Mouse (Mus musculus): ENCODE measurements around the gene Rangap1. TPM values are rescaled to one million over a fixed set of nuclear protein-coding genes. Genes with fewer than 3 reads are reported as not detected.
A peak's percentile ranks its signal among the peaks of the same experiment; 100 is the strongest.

Rangap1 gene
- polyA plus RNA-seq, 1 experiment from 2014 or later = 106 TPM

DNA sequence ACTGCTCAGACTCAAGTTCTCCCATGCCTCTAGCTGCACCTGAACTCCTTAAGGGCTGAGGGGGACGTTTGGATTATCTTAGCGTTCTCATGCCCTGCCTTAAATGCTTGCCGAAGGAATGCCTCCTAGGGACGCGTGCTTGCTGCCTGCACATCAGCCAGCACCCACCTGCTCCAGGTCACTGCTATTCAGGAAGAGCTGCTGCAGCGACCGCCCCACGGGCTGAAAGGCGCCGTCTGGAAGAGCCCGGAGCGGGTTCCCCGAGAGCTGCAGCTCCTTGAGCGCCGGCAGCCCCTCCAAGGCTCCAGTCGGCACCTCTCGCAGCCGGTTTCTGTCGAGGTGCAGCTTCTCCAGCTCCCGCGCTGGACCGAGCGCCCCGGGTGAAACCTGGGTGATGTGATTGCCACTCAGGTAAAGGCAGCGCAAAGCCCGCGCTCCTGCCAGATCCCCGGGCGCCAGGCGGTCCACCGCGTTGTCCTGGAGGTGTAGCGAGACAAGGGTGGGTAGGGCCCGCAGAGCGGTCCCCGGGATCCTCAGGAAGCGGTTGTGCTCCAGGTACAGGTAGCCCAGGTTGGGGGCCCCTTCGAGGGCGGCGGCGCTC lies 51.9 kb downstream of the Rangap1 start:
- peak overlapping the region; percentile 66 for H3K9ac ChIP-seq
- H3K4me3 ChIP-seq (replicated peaks) = peak overlapping the region; percentile 59
- no peak overlapping the region for H3K27ac ChIP-seq
- peaks cover 27% of the 10 kb centered on the region for H3K4me1 ChIP-seq
- peaks cover 53% of the 10 kb centered on the region for H3K27me3 ChIP-seq
- peaks cover 7% of the 10 kb centered on the region; the same call in 1 of the 2 replicates for H3K36me3 ChIP-seq
- H3K4me2 ChIP-seq = peak overlapping the region; percentile 98
- H3K9me3 ChIP-seq (replicated peaks) = no peaks in the 10 kb centered on the region
- WGBS = 3% methylated on average over 41 of the region's 41 CpGs
- peak; percentile 18; the same call in 1 of the 2 replicates for ATAC-seq (replicated peaks; ENCODE audit: low FRiP score)

DNA sequence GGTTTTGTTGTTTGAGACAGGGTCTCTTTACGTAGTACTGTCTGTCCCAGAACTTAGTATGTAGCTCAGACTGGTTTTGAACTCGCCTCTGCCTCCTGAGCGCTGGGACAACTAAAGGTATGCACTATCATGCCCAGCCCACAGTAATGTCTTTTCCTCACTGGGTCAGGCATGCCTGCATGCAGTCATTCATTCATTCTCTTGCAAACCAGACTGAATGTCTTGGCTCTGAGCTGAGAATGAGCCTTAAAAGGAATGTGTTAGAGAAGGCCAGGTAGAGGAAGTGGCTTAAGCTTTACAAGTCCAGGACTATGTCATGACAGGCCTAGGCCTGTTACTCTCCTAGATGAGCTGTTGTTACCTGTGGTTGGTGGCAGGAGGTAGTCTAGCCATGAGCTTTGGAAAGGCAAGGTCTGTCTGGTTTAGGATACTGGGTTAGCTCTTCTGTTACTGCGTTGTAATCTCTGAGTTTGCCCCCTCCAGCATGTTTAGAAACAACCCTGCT lies 65.0 kb downstream of the Rangap1 start:
- H3K9ac ChIP-seq = no peak overlapping the region
- no peak overlapping the region for H3K27ac ChIP-seq
- no peak overlapping the region for H3K4me2 ChIP-seq
- no peaks in the 10 kb centered on the region for H3K9me3 ChIP-seq (replicated peaks)
- H3K4me3 ChIP-seq (replicated peaks) = no peak overlapping the region
- peaks cover 87% of the 10 kb centered on the region for H3K36me3 ChIP-seq
- H3K4me1 ChIP-seq = no peaks in the 10 kb centered on the region
- WGBS = 91% methylated on average over 4 of the region's 4 CpGs
- H3K27me3 ChIP-seq = no peaks in the 10 kb centered on the region
- no peak for ATAC-seq (replicated peaks; ENCODE audit: low FRiP score)

DNA sequence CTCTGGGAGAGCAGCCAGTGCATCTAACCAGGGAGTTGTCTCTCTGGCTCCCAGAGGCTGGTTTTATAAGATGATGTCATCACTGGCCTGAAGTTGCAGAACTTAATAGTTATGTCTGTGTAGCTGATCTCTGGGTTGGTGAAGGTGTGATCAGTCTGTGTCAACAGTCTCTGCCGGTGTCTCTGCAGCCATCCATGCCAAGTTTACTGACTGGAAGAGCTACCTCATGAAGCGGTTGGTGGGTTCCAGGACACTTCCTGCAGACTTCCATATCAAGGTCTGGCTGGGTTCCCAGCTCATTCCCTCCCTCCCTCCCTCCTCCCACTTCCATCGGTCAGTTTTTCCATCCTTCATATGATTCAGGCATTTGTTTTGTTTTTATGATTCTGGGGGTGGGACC lies 68.7 kb downstream of the Rangap1 start:
- ATAC-seq (replicated peaks; ENCODE audit: low FRiP score) = no peak
- Histone ChIP-seq H3K9ac (no peak overlapping the region), H3K9me3 (replicated peaks) (no peaks in the 10 kb centered on the region), H3K4me3 (replicated peaks) (no peak overlapping the region), H3K4me2 (no peak overlapping the region), H3K27ac (no peak overlapping the region), H3K27me3 (no peaks in the 10 kb centered on the region), H3K36me3 (peaks cover 73% of the 10 kb centered on the region), H3K4me1 (no peaks in the 10 kb centered on the region)
- 84% methylated on average over 3 of the region's 3 CpGs for WGBS

DNA sequence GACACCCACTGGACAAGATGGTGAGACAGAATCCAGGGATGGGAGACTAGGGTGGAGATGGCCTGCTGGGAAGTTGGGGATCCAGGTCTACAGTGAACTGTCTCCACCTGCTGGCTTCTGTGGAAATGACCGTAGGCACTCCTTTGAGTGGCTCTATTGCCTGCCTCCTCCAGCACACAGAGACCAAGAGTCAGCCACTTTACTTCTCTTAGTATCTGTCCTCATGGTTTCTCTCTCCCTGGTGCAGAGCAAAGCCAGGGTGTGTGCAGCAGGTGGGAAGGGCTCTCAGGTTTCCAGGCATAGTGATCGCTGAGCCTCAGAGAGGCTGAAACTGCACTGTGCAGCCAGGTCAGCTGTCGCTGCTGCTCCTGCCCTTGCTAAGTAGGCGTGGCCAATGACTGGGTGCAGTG lies 75.1 kb downstream of the Rangap1 start:
- H3K4me2 ChIP-seq = no peak overlapping the region
- no peaks in the 10 kb centered on the region for H3K9me3 ChIP-seq (replicated peaks)
- no peak overlapping the region for H3K27ac ChIP-seq
- no peak overlapping the region for H3K4me3 ChIP-seq (replicated peaks)
- no peak overlapping the region for H3K9ac ChIP-seq
- H3K36me3 ChIP-seq = peaks cover 67% of the 10 kb centered on the region
- no peaks in the 10 kb centered on the region for H3K27me3 ChIP-seq
- ATAC-seq (replicated peaks; ENCODE audit: low FRiP score) = peak; percentile 52
- H3K4me1 ChIP-seq = no peaks in the 10 kb centered on the region; the same call in 1 of the 2 replicates
- WGBS = 64% methylated on average over 4 of the region's 4 CpGs

DNA sequence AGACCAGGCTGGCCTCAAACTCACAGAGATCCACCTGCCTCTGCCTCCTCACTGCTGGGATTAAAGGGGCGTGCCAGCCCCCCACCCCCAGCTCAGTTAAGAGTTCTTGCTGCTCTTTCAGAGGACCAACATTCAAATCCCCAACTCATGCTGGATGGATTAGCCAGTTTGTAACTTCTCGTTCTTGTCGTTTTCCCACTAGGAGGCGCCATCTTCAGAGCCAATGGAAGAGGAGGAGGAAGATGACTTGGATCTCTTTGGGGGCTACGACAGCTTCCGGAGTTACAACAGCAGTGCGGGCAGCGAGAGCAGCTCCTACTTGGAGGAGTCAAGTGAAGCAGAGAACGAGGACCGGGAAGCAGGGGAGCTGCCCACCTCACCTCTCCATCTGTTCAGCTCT lies 78.4 kb downstream of the Rangap1 start:
- H3K4me2 ChIP-seq = no peak overlapping the region
- H3K4me3 ChIP-seq (replicated peaks) = no peak overlapping the region
- 87% methylated on average over 10 of the region's 10 CpGs for WGBS
- H3K9ac ChIP-seq = no peak overlapping the region
- H3K4me1 ChIP-seq = peaks cover 8% of the 10 kb centered on the region
- H3K27me3 ChIP-seq = no peaks in the 10 kb centered on the region
- peaks cover 45% of the 10 kb centered on the region for H3K36me3 ChIP-seq
- ATAC-seq (replicated peaks; ENCODE audit: low FRiP score) = no peak
- no peaks in the 10 kb centered on the region for H3K9me3 ChIP-seq (replicated peaks)
- no peak overlapping the region for H3K27ac ChIP-seq

DNA sequence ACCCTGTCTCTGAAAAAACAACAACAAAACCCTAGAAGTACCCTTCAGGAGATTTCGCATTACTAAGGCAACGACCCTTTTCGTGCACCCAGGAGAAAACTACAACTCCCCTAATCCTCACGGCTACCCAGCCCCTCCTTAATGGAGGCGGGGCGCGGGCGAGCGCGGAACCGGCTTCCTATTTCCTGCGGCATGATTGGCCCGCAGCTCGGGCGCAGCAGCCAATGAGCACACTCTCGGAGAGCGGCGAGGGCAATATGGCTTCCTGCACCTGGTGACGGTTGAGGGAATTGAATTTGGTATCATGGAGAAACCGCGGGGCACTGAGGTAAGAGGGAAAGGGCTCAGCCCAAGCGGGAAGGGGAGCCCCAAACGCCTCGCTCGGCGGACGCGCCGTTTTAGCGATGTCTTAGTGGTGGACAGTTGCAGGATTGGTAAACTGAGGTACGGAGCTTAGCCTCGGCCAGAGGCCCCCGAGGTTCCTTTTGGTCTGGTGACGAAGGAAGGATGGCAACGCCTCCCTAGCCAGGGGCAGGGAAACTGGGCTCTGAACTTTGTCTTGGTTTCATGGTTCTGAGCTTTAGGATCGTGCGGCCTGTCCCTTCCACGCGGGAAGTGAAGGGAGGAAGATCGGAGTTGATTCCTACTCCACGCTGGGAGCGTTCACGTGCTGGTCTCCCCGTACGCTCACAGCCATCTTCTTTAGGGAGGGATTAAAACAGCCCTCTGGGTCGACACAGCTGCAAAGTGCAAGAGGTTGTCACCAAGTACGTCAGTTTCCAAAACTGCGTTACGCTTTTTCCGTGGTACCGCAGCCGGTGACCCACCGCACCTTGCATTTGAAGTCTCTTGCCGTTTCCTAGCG lies 81.4 kb downstream of the Rangap1 start, which contains the start of gene L3mbtl2:
Gene L3mbtl2 (plus strand): TSS at position 193 of the 865 bp plus-strand sequence.
- H3K4me2 ChIP-seq = peak within 1 kb of the TSS; percentile 78
- peak; percentile 98 for ATAC-seq (replicated peaks; ENCODE audit: low FRiP score)
- WGBS = under 1% methylated on average over 55 of the region's 55 CpGs
- no peak within 1 kb of the TSS; the same call in 1 of the 2 replicates for H3K27ac ChIP-seq
- peaks cover 22% of the 10 kb centered on the region for H3K36me3 ChIP-seq
- H3K27me3 ChIP-seq = no peaks in the 10 kb centered on the region
- H3K4me3 ChIP-seq (replicated peaks) = peak within 1 kb of the TSS; percentile 60
- peaks cover 8% of the 10 kb centered on the region for H3K4me1 ChIP-seq
- H3K9ac ChIP-seq = peak within 1 kb of the TSS; percentile 68
- H3K9me3 ChIP-seq (replicated peaks) = no peaks in the 10 kb centered on the region

DNA sequence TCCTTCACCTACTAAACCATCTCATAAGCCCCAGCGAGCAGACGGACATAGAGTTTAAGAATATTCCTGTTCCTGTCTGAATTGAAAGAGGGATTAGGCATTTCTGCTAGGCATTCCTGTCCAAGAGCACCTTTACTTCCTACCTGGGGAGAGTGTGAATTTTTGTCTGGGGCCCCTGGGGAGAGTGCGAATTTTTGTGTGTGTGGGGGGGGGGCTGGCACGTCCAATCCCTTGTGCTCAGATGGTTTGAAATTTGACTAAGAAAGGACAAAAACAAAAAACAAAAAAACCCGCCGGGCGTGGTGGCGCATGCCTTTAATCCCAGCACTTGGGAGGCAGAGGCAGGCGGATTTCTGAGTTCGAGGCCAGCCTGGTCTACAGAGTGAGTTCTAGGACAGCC lies 82.0 kb downstream of the Rangap1 start:
- Histone ChIP-seq H3K4me2 (peak overlapping the region; percentile 78), H3K9me3 (replicated peaks) (no peaks in the 10 kb centered on the region), H3K4me3 (replicated peaks) (peak overlapping the region; percentile 60), H3K27me3 (no peaks in the 10 kb centered on the region), H3K27ac (no peak overlapping the region), H3K36me3 (peaks cover 15% of the 10 kb centered on the region), H3K9ac (no peak overlapping the region), H3K4me1 (peaks cover 8% of the 10 kb centered on the region)
- no peak for ATAC-seq (replicated peaks; ENCODE audit: low FRiP score)
- 65% methylated on average over 10 of the region's 10 CpGs for WGBS

DNA sequence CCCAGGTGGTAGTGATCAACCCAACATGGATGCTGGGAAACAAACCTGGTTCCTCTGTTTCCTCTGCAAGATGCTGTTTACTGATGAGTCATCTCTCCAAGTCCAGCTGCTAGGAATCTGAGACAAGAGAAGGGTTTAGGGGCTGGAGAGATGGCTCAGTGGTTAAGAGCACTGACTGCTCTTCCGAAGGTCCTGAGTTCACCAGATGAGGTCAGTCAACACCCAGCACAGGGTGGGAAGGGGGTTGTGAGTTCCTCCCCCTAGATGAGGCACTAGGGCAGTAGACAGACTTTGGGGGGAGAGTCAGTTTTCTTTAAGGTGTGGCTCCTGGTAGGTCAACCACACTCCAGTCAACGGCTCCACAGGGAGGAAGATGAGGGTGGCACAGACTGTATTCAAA lies 83.6 kb downstream of the Rangap1 start:
- H3K9ac ChIP-seq = no peak overlapping the region
- no peaks in the 10 kb centered on the region for H3K27me3 ChIP-seq
- no peak overlapping the region for H3K4me3 ChIP-seq (replicated peaks)
- peaks cover 8% of the 10 kb centered on the region for H3K4me1 ChIP-seq
- H3K9me3 ChIP-seq (replicated peaks) = no peaks in the 10 kb centered on the region
- H3K4me2 ChIP-seq = no peak overlapping the region
- no peak for ATAC-seq (replicated peaks; ENCODE audit: low FRiP score)
- 98% methylated on average over 2 of the region's 2 CpGs for WGBS
- no peak overlapping the region for H3K27ac ChIP-seq
- no peaks in the 10 kb centered on the region for H3K36me3 ChIP-seq

Other genes starting within 250 kb of the Rangap1 start
- gene Ep300, start 160.2 kb downstream of the Rangap1 start, polyA plus RNA-seq (2015; fragmentation: Nextera tagmentation; extraction: Ambion mirVana) = 18.6 and 19.0 TPM in 2 replicates
- gene L3mbtl2, start 81.6 kb downstream of the Rangap1 start, polyA plus RNA-seq (2015; fragmentation: Nextera tagmentation; extraction: Ambion mirVana) = 23.1 and 26.3 TPM in 2 replicates
- 5.0 and 5.2 TPM in 2 replicates for gene Chadl, start 48.2 kb downstream of the Rangap1 start, polyA plus RNA-seq (2015; fragmentation: Nextera tagmentation; extraction: Ambion mirVana)
- gene Zc3h7b, start 473 bp downstream of the Rangap1 start, polyA plus RNA-seq (2015; fragmentation: Nextera tagmentation; extraction: Ambion mirVana) = 34.8 and 37.4 TPM in 2 replicates
- 23.9 and 26.5 TPM in 2 replicates for gene Tef, start 56.9 kb upstream of the Rangap1 start, polyA plus RNA-seq (2015; fragmentation: Nextera tagmentation; extraction: Ambion mirVana)
- gene Tob2, start 113.3 kb upstream of the Rangap1 start, polyA plus RNA-seq (2015; fragmentation: Nextera tagmentation; extraction: Ambion mirVana) = 28.2 and 29.3 TPM in 2 replicates
- gene Phf5a, start 126.4 kb upstream of the Rangap1 start, polyA plus RNA-seq (2015; fragmentation: Nextera tagmentation; extraction: Ambion mirVana) = 159 and 163 TPM in 2 replicates
- 216 and 224 TPM in 2 replicates for gene Aco2, start 126.8 kb upstream of the Rangap1 start, polyA plus RNA-seq (2015; fragmentation: Nextera tagmentation; extraction: Ambion mirVana)
- gene Polr3h, start 180.7 kb upstream of the Rangap1 start, polyA plus RNA-seq (2015; fragmentation: Nextera tagmentation; extraction: Ambion mirVana) = 80.1 and 80.8 TPM in 2 replicates
- gene Csdc2, start 191.2 kb upstream of the Rangap1 start, polyA plus RNA-seq (2015; fragmentation: Nextera tagmentation; extraction: Ambion mirVana) = 24.7 and 30.7 TPM in 2 replicates
- 28.8 and 35.3 TPM in 2 replicates for gene Pmm1, start 215.4 kb upstream of the Rangap1 start, polyA plus RNA-seq (2015; fragmentation: Nextera tagmentation; extraction: Ambion mirVana)
- not detected in 2 replicates for gene 1700029P11Rik, start 235.0 kb upstream of the Rangap1 start, polyA plus RNA-seq (2015; fragmentation: Nextera tagmentation; extraction: Ambion mirVana)
- gene Xrcc6, start 242.3 kb upstream of the Rangap1 start, polyA plus RNA-seq (2015; fragmentation: Nextera tagmentation; extraction: Ambion mirVana) = 83.3 and 87.0 TPM in 2 replicates